Mouse (Mus musculus): ENCODE measurements around the gene Cers2. TPM values are rescaled to one million over a fixed set of nuclear protein-coding genes. Genes with fewer than 3 reads are reported as not detected.
"Not testable (repeated sequence)": the region's sequence is repeated elsewhere in the genome, so short reads cannot be mapped to it uniquely, and the experiment has no call there.

Cers2 gene
- polyA plus RNA-seq, 1 experiment from 2014 or later: 110 TPM

GRCm38 (mm10) chr3:95324454-95325144, 10.0 kb downstream of the Cers2 start:
- WGBS: 97% methylated on average over 6 of the region's 6 CpGs
- no peaks in the 10 kb centered on the region for H3K27me3 ChIP-seq (replicated peaks)
- H3K4me1 ChIP-seq: no peaks in the 10 kb centered on the region
- no peak overlapping the region for H3K27ac ChIP-seq
- no peaks in the 10 kb centered on the region for H3K9me3 ChIP-seq
- no peak overlapping the region for H3K4me3 ChIP-seq
- H3K4me2 ChIP-seq (replicated peaks): no peak overlapping the region
- no peak overlapping the region for H3K9ac ChIP-seq
- ATAC-seq (ENCODE audit: low FRiP score, low read depth): no peak
- peaks cover 89% of the 10 kb centered on the region for H3K36me3 ChIP-seq

- WGBS: 80% methylated on average over 1 of the region's 1 CpGs
- no peak overlapping the region for H3K9ac ChIP-seq
- H3K36me3 ChIP-seq: peaks cover 84% of the 10 kb centered on the region
- no peak overlapping the region for H3K4me2 ChIP-seq (replicated peaks)
- no peaks in the 10 kb centered on the region for H3K9me3 ChIP-seq
- H3K27ac ChIP-seq: no peak overlapping the region
- no peaks in the 10 kb centered on the region for H3K4me1 ChIP-seq
- no peak for ATAC-seq (ENCODE audit: low FRiP score, low read depth)
- H3K4me3 ChIP-seq: no peak overlapping the region
- no peaks in the 10 kb centered on the region for H3K27me3 ChIP-seq (replicated peaks)
These were observed 14.3 kb downstream of the Cers2 start for GRCm38 (mm10) chr3:95328803-95329404.

GRCm38 (mm10) chr3:95331528-95331927, 16.9 kb downstream of the Cers2 start:
- Histone ChIP-seq H3K4me3 (no peak overlapping the region), H3K4me2 (replicated peaks) (no peak overlapping the region), H3K27me3 (replicated peaks) (no peaks in the 10 kb centered on the region), H3K36me3 (peaks cover 80% of the 10 kb centered on the region), H3K9me3 (no peaks in the 10 kb centered on the region), H3K4me1 (no peaks in the 10 kb centered on the region), H3K27ac (no peak overlapping the region), H3K9ac (no peak overlapping the region)
- no peak for ATAC-seq (ENCODE audit: low FRiP score, low read depth)
- 83% methylated on average over 1 of the region's 1 CpGs for WGBS

GRCm38 (mm10) chr3:95337345-95337744, 22.8 kb downstream of the Cers2 start:
- H3K9ac ChIP-seq: no peak overlapping the region
- H3K4me3 ChIP-seq: no peak overlapping the region
- no peaks in the 10 kb centered on the region for H3K4me1 ChIP-seq
- H3K27me3 ChIP-seq (replicated peaks): no peaks in the 10 kb centered on the region
- H3K4me2 ChIP-seq (replicated peaks): no peak overlapping the region
- H3K36me3 ChIP-seq: peaks cover 93% of the 10 kb centered on the region
- WGBS: 98% methylated on average over 4 of the region's 4 CpGs
- H3K27ac ChIP-seq: no peak overlapping the region
- H3K9me3 ChIP-seq: no peaks in the 10 kb centered on the region
- no peak for ATAC-seq (ENCODE audit: low FRiP score, low read depth)

GRCm38 (mm10) chr3:95338251-95338650, 23.7 kb downstream of the Cers2 start:
- Histone ChIP-seq H3K27me3 (replicated peaks) (no peaks in the 10 kb centered on the region), H3K9me3 (no peaks in the 10 kb centered on the region), H3K4me1 (no peaks in the 10 kb centered on the region), H3K36me3 (peaks cover 93% of the 10 kb centered on the region), H3K9ac (no peak overlapping the region), H3K4me3 (no peak overlapping the region), H3K27ac (no peak overlapping the region), H3K4me2 (replicated peaks) (no peak overlapping the region)
- 95% methylated on average over 4 of the region's 4 CpGs for WGBS
- no peak for ATAC-seq (ENCODE audit: low FRiP score, low read depth)

GRCm38 (mm10) chr3:95343356-95344000, 28.9 kb downstream of the Cers2 start:
- not testable (repeated sequence) for ATAC-seq (ENCODE audit: low FRiP score, low read depth); H3K4me3 ChIP-seq; H3K27me3 ChIP-seq (replicated peaks); H3K9ac ChIP-seq; H3K4me2 ChIP-seq (replicated peaks); H3K27ac ChIP-seq; H3K4me1 ChIP-seq; H3K9me3 ChIP-seq
- peaks cover 82% of the 10 kb centered on the region for H3K36me3 ChIP-seq
- 94% methylated on average over 9 of the region's 9 CpGs for WGBS

- Histone ChIP-seq H3K9ac (no peak overlapping the region), H3K9me3 (no peaks in the 10 kb centered on the region), H3K4me1 (no peaks in the 10 kb centered on the region), H3K4me3 (no peak overlapping the region), H3K36me3 (peaks cover 79% of the 10 kb centered on the region), H3K27ac (no peak overlapping the region), H3K27me3 (replicated peaks) (no peaks in the 10 kb centered on the region), H3K4me2 (replicated peaks) (no peak overlapping the region)
- 96% methylated on average over 7 of the region's 7 CpGs for WGBS
- ATAC-seq (ENCODE audit: low FRiP score, low read depth): no peak
These were observed 31.9 kb downstream of the Cers2 start for GRCm38 (mm10) chr3:95346454-95346853.

GRCm38 (mm10) chr3:95348343-95348742, 33.8 kb downstream of the Cers2 start:
- not testable (repeated sequence) for H3K4me3 ChIP-seq; H3K9ac ChIP-seq; H3K4me1 ChIP-seq; H3K27me3 ChIP-seq (replicated peaks); H3K27ac ChIP-seq; ATAC-seq (ENCODE audit: low FRiP score, low read depth); H3K4me2 ChIP-seq (replicated peaks); H3K9me3 ChIP-seq
- 96% methylated on average over 5 of the region's 5 CpGs for WGBS
- H3K36me3 ChIP-seq: peaks cover 77% of the 10 kb centered on the region

GRCm38 (mm10) chr3:95349491-95349890, 34.9 kb downstream of the Cers2 start:
- peaks cover 75% of the 10 kb centered on the region for H3K36me3 ChIP-seq
- H3K27me3 ChIP-seq (replicated peaks): no peaks in the 10 kb centered on the region
- H3K9ac ChIP-seq: no peak overlapping the region
- H3K4me3 ChIP-seq: no peak overlapping the region
- H3K9me3 ChIP-seq: no peaks in the 10 kb centered on the region
- H3K27ac ChIP-seq: no peak overlapping the region
- H3K4me1 ChIP-seq: no peaks in the 10 kb centered on the region
- no peak for ATAC-seq (ENCODE audit: low FRiP score, low read depth)
- no peak overlapping the region for H3K4me2 ChIP-seq (replicated peaks)

GRCm38 (mm10) chr3:95355911-95356544, 41.4 kb downstream of the Cers2 start:
- peak; percentile 11; the same call in 1 of the 2 replicates for ATAC-seq (ENCODE audit: low FRiP score, low read depth)
- Histone ChIP-seq H3K36me3 (peaks cover 21% of the 10 kb centered on the region), H3K4me3 (peak overlapping the region; percentile 53), H3K4me2 (replicated peaks) (peak overlapping the region; percentile 55)
- not testable (repeated sequence) for H3K27me3 ChIP-seq (replicated peaks); H3K9ac ChIP-seq; H3K4me1 ChIP-seq; H3K9me3 ChIP-seq; H3K27ac ChIP-seq
- WGBS: 35% methylated on average over 11 of the region's 19 CpGs

- not testable (repeated sequence) for H3K27me3 ChIP-seq (replicated peaks); H3K9me3 ChIP-seq; H3K4me1 ChIP-seq; H3K27ac ChIP-seq
- Histone ChIP-seq H3K4me3 (peak within 1 kb of the TSS; percentile 53), H3K9ac (peak within 1 kb of the TSS; percentile 68), H3K36me3 (peaks cover 16% of the 10 kb centered on the region), H3K4me2 (replicated peaks) (peak within 1 kb of the TSS; percentile 55)
- ATAC-seq (ENCODE audit: low FRiP score, low read depth): peak; percentile 95
- WGBS: under 1% methylated on average over 34 of the region's 57 CpGs
These were observed 42.3 kb downstream of the Cers2 start, which contains the start of gene Setdb1 for GRCm38 (mm10) chr3:95356701-95357449. TSS of gene Setdb1 (minus strand) at chr3:95357202.

- no peaks in the 10 kb centered on the region for H3K4me1 ChIP-seq
- 88% methylated on average over 2 of the region's 2 CpGs for WGBS
- no peak overlapping the region for H3K27ac ChIP-seq
- no peaks in the 10 kb centered on the region for H3K9me3 ChIP-seq
- H3K36me3 ChIP-seq: peaks cover 10% of the 10 kb centered on the region
- ATAC-seq (ENCODE audit: low FRiP score, low read depth): no peak
- H3K9ac ChIP-seq: no peak overlapping the region
- no peak overlapping the region for H3K4me3 ChIP-seq
- H3K27me3 ChIP-seq (replicated peaks): no peaks in the 10 kb centered on the region
- H3K4me2 ChIP-seq (replicated peaks): no peak overlapping the region
These were observed 43.2 kb downstream of the Cers2 start for GRCm38 (mm10) chr3:95357746-95358145.

Data from neural tube, embryonic 12.5 days (tissue).